Mouse (Mus musculus) heart, postnatal 25 days (tissue): ENCODE measurements around the gene Ccnt1. TPM values are rescaled to one million over a fixed set of nuclear protein-coding genes. Genes with fewer than 3 reads are reported as not detected.

Source experiments
- DNase-seq: peaks from one replicate; pipeline ENCODE4 v3.0.0; 2022; ENCODE audit warnings: low spot score
- intact Hi-C: fragments of 180-260 bp; cut with DNase I; formaldehyde crosslinking; loops from one replicate; pipeline ENCODE4 v1.15.1; 2025
- total RNA-seq, 2 experiments: library from RNA; stranded (reverse); gene quantifications; 2 replicates each; pipeline ENCODE4 v1.2.3; 2021

Ccnt1 gene
- total RNA-seq, 2 experiments from 2014 or later: 31.0 to 31.9 TPM

DNA sequence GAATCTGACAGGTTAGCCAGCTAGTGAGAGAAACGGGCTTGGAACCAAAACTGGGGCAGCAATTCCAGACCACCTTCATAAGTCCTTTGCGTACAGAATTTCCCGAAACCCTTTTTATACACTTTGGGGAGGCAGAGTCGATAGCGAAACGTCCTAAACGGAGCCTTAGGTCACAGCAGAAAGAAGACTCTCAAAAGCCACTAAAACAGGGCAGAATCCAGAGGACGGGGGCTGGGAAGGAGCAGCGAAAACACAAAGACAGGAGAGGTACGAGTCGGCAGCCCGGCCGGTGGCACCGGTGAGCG lies 3.8 kb downstream of the Ccnt1 start:
- intact Hi-C loops: loop anchor here (2.0 kb wide), 1 partner anchor 34 kb away; no protein-coding TSS in a partner anchor
- DNase-seq: no peak

DNA sequence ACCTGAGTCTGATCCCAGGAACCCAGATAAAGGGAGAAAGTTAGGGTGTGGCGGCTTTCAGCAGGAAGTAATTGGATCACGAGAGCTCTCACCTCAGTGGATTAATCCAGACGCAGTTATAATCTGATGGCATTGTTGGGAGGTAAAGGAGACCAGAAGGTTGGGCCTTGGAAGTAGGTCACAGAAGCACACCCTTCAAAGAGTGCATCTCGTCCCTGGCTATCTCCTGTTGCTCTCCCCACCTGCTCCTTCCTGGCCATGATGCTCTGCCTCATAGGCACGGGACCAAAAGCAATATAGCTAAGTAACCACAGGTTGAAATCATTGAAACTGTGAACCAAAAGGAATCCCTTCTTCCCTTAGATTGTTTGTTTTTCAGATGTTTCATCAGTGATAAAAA lies 13.5 kb downstream of the Ccnt1 start:
- DNase-seq: no peak
- intact Hi-C loops: no loop called here

DNA sequence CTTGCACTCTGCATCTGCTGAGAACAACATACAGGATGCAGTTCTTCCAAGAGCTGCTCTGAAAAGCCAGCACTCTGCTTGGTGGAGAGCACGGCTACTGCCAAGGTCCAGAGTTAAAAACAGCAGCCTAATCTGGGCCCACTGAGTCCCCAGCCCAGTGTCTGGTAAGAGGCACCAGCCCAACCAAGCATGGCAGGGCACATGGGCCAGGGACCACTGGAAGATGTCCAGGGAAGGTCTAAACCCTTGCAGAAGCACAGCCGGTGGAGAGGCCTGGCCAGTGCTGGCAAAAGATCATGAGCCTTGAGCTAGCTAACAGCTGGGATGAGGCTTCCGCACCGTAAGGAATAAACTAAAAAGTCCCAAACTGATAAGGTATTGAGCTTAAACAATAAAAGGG lies 14.8 kb downstream of the Ccnt1 start:
- no peak for DNase-seq
- intact Hi-C loops: no loop called here

DNA sequence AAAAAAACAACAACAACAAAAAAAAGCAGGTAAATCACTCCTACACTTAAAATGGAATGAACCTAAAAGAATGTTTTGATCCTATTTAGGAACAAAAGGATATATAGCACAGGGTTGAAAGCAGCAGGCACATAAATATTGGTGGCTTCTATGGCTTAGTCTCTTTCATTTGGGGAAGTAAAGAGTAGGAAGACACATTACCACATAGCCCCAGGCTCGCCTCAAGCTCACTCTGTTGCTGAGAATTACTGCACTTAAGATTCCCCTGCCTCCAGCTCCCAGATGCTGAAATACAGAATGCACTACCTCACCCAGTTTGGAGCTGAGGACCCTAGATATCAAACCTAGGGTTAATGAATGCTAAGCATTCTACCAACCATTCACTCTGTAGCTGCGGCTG lies 18.0 kb downstream of the Ccnt1 start:
- intact Hi-C loops: no loop called here
- no peak for DNase-seq

DNA sequence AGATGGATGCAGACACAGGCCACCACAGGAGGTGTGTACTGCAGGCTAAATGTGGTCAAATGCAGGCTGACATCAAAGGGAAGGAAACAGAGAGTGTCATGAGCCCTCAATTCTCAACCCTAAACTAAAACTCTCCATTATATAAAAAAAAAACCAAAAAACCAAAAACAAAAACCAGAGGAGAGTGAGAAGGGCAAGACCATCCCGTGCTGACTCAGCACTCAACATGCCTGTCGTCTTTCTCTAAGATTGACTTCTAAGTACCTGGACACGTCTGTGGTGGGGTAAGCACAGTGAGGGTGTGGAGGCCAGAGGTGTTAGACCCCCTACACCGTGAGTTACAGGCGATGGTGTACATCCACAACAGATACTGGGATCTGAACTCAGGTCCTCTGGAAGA lies 23.9 kb downstream of the Ccnt1 start:
- no peak for DNase-seq
- intact Hi-C loops: no loop called here

DNA sequence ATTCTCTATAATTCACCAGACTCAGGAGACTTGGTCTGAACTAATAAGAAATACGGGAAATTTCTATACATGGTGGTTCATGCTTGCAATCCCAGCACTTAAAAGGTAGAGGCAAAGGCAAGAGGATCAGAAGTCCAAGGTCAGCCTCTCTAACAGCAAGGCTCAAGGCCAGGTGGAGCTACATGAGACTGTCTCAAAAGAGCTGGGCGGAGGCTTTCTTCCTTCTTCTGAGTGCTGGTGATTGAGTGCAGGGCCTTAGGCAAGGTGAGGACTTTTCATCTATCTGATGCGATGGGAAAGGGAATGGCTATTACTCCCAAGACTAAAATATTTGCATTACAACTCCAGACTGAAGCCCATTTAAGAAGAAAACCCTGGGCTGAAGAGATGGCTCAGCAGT lies 25.6 kb downstream of the Ccnt1 start:
- intact Hi-C loops: no loop called here
- DNase-seq: no peak

DNA sequence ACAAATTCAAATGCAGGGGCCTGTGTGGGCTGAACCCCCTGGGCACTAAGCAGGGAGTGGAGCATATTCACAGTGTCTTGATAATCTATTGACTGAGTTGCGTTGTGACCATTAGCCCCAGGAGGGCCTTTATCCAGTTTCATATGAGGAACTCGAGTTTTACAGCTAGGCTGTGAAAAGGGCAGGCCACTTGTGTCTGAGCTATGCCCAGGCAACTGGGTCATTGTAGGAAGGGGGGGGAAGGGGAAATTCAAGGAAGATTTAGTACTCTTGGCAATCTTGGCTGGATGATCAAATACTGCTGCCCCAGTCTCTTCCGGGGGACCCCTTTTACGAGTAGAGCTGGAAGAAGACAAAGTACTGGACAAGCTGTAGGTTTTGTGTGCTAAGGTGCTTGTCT lies 27.4 kb downstream of the Ccnt1 start:
- no peak for DNase-seq
- intact Hi-C loops: no loop called here

DNA sequence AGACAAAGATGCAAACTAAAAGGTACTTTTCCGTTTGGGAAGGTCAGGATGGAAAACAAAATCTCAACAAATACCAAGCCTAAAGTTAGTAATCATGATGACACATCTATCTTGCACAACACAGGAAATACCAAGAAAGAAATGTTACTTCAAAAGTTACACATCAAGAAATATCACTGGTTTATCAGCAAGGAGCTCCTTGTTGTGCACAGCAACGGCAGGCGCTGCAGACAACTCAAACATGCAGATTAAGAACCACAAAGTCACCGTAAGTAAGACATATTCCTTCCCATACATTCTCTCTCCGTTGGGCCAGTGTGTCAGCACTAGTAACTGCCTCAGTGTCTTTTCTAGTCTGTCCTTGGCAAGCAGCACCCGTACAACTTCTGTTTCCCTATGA lies 29.7 kb downstream of the Ccnt1 start:
- intact Hi-C loops: no loop called here
- DNase-seq: no peak

DNA sequence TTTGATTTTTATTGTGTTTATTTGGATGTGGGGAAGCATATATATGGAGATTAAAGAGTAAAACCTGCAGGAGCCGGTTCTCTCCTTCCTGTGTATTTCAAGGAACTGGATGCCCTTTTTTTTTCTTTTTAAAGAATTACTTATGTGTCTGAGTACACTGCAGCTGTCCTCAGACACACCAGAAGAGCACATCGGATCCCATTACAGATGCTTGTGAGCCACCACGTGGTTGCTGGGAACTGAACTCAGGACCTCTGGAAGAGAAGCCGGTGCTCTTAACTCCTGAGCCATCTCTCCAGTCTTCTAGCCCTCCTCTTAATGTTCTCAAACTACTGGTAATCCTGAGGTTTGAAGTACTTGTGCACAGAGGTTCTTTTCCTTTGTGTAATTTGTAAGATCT lies 32.8 kb downstream of the Ccnt1 start:
- no peak for DNase-seq
- intact Hi-C loops: no loop called here

DNA sequence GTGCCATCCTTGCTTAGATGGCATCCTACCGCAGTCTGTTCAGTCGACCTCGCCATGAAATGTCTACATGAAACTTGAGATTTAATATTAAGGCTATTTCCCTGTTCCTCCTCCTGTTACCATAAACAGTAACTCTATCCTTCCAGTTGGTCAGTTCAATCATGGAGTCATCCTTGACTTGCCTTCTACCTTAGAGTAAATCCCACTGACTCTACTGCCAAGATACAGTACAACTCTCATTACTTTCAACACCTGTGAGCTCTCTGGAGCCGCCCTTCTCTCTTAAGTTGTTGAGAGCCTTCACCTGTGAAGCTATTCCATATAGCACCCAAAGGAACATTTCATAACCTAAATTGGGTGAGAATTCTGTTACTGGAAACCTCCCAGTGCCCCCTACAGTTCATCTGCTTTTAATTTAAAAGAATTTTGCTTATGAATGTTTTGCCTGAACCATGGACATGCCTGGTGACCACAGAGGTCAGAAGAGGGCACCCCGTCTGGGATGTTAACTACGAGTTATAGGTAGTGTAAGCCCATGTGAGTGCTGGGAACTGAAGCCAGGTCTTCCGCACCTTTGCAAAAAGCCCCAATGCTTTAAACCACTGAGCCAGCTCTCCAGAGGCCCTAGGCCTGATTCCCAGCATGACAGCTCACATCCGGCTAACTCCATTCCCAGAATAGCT lies 33.8 kb downstream of the Ccnt1 start:
- intact Hi-C loops: no loop called here
- DNase-seq: no peak

DNA sequence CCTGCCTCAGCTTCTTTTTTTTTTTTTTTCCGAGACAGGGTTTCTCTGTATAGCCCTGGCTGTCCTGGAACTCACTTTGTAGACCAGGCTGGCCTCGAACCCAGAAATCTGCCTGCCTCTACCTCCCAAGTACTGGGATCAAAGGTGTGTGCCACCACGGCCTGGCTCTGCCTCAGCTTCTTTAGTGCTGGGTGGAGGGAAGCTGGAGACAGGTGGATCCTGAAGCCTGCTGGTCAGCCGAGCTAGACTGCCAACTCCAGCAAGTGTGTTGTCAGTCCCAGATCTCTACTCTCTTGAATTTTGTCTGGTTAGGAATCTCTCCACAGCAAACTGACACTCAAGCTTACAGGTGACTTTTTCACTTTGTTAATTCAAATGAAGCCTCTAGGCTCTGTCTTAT lies 34.8 kb downstream of the Ccnt1 start:
- intact Hi-C loops: no loop called here
- DNase-seq: no peak

DNA sequence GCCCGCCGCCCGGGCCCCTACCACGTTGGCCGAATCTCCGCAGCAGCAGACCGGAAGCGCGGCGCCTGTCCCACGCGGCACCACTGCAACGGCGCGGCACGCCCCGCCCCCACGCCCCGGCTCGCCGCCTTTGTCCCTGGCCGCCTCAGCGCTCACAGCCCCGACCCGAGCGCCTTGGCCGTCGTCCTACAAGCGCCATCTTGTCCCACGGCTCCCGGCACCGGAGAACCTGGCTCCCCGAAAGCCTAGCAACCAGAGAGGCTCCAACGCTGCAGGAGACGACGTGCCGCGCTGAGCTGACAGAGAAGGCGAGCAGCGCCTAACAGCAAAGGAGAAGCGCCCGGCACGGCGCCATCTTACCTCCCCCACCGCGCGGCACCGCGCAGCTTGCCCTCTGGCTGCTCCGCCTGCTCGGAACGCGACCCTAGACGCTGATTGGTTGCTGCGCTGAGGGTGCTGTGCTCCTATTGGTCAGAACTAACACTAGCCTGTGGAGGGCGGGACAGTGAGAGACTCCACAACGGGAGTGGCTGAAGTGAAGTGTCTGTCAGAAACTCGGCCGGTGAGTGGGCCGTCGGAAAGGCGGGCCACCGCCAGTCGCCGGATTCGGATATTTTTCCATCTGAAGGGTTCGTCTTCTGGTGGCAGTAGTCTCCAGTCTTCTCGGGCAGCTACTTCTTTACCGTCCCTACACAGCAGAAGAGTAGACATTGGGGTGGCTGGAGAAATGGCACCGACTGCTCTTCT lies 36.7 kb downstream of the Ccnt1 start, which contains the start of gene Kansl2:
Gene Kansl2, minus strand, starts transcription at position 384 of the 747 bp plus-strand sequence.
- intact Hi-C loops: loop anchor here (2.0 kb wide), 1 partner anchor 33 kb away; no protein-coding TSS in a partner anchor
- DNase-seq: peak; percentile 97

DNA sequence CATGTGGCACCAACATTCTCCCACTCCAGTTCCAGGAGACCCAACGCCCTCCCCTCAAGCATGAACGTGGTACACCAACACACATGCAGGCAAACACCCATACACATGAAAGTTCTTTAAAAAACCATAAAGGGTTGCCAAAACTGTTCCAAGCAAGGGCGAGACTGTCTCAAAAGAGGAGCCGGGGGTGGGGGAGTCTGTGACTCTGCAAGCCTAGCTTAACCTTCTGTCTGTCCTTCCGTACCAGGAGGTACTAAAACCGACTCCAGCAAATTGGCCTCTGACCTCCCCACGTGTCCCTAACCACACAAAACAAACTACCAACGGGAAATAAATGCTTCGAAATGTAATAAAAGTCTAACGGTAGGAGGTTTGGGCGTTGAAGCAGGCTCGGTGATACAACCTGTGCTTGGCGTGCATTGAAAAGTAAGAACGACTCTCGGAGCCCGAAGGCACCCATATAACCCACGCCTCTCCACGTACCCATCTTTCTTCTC lies 37.6 kb downstream of the Ccnt1 start:
- intact Hi-C loops: loop anchor here (2.0 kb wide), 1 partner anchor 34 kb away; no protein-coding TSS in a partner anchor
- no peak for DNase-seq

DNA sequence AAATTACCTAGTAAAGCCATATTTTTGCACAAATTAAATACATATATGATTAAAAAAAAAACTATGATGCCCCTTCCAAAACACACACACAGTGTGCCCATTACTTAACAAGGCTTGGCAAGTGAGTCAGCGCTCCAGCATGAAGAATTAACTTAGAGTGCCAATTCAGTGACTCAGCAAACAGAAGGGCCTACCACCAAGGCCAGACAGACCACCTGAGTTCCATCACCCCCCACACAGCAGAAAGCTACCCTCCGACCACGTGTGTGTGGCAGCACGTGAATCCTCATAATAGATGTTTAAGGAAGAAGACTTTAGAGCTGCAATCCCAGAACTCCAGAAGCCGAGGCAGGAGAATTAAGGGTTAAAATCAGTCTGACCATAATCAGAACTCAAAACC lies 38.4 kb downstream of the Ccnt1 start:
- DNase-seq: no peak
- intact Hi-C loops: loop anchor here (2.0 kb wide), 1 partner anchor 35 kb away; no protein-coding TSS in a partner anchor

DNA sequence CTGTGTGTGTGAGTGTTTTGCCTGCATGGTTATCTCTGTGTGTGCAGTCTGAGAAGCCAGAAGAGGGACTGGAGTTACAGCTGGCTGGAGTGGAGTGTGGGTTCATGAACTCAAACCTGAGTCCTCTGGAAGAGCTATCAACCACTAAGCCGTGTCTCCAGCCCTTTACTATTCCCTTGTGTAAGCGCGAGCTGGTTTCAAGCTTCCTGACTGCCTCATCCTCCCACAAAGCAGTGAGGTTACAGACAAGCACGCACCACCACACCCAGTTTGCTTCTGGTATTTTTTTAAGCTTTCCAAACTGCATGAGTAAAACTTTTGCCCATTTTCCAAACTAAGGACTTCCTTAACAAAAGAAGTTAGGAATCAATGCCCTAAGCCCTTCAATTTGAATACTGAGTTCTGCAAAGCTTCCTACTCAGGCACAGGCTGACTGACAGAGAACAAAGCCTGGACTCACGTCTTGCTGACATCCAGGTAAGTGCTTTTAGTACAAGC lies 42.6 kb downstream of the Ccnt1 start:
- no peak for DNase-seq
- intact Hi-C loops: no loop called here

DNA sequence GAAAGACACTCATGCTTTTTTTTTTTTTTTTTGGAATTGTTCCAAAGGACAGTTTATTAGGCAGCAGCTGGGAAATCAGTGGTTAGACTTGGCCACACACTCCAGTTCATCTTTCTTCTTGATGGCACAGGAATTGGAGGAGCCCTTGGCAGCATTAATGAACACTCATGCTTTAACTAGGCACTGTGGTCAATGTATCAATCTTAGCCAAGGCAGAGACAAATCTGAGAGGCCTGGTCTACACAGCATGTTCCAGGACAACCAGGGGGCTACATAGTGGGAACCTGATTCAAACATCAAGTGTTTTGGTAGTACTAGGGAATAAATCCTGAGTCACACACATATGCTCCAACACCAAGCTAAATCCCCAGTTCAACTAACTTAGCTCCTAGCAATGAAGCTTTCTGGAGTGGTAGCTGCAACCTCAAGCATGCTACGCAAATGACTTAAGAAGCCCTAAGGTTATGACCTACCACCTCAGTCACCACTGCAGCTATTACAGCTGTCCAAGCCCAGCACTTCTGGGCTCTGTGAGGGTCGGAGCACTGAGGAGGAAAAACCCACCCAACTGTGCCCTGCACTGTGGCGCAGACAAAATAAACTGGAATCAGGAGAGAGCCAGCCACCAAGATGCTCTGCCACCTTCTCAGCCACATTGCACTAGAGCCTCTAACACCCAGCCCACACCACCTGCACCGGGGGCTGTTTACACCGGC lies 43.5 kb downstream of the Ccnt1 start:
- intact Hi-C loops: no loop called here
- no peak for DNase-seq

DNA sequence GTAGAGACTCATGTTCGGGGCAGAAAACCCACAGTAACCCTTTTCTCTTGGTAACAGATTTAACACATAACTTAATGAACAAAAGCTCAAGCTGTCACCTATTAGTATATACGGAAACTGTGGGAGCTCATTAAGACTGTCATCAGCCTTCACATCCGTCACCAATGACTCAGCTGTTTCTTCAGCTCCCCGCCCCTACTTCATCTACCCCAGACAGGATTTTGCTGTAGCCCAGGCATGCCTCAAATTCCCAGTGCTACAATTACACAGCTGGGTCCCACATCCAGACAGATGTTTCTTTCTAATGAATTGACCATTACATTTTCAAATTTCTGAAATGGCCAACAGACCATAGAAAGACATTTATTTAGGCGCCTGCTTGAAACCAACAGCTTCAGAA lies 44.7 kb downstream of the Ccnt1 start:
- DNase-seq: no peak

DNA sequence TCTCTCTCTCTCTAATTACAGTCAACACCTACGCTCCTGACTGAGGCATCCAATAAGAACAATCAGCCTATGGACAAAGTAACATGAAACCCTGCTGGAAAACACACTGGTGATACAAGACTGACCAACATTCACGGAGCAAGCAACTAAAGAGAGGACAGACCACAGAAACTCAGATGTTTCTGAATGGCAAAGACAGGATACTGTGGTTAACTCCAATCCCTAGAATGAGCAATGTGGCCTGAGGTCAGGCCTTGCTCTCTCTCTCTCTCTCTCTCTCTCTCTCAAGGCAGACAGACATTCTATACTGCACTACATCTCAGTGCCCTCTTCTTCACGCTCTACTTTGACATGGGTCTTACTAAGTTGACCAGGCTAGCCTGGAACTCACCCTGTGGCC lies 49.5 kb downstream of the Ccnt1 start:
- no peak for DNase-seq
- intact Hi-C loops: no loop called here

More for the DNA sequence above, 44.7 kb downstream of the Ccnt1 start:
- intact Hi-C loops: no loop called here

DNA sequence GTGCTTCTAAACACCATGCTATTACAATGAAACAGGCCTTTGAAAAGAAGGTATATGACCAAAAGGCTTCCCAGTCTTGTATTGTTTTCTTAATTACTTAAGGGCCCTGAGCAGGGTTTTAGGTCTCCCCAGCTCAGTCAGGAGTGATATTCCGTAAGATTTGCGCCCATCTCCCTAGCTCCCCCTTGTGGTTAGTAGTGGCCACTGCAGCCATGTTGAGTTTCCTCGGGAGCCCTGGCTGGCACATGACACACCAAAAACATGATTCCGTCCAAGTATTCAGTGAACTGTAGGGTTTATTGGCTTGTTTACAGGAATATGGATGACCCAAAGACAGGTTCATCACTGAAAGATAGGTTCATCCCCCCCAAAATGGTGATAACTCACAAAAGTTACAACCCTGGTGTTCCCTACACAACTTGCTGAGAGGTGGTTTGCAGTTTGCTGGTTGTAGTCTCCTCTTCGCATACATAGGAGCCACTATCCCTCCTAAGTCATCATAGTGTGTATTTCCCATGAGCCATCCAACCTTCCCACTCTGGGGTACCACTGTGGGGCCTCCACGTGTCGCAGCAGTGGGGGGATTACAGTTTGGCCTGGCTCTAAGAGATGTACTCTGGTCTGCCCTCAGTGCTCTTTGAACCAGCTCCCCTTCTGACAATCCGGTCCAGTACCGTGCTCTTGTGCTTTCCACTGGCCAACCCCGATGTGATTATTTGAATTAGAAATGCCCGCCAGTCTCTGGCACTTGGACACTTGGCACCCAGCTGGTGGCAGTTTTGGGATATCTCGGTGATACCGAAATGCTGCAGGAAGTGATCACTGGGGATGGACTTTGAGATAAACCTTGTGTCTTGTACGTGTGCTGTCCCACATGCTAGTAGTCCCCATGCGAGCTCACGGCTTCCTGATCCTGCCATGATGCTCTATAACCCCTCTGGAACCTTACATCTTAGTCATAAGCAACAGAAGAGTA lies 53.1 kb downstream of the Ccnt1 start:
- intact Hi-C loops: no loop called here
- peak; percentile 25 for DNase-seq
